Mouse (Mus musculus): ENCODE data around the gene Gm2115.

DNA sequence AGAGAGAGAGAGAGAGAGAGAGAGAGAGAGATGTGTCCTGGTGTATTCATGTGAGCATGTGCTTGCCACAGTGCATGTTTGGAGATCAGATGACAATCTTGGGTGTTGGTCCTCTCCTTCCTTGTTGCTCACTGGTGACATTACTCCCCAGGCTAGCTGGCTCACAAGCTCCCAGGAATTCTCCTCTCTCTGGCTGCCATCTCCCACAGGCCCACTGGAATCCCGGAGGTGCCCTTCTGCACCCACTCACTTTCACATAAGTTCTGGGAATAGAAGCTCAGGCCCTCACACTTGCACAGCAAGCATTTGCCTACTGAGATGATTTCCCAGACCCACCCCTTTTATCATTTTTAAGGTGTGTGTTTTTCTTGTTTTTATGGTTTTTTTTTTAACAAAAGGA, 51.0 kb downstream of the Gm2115 start:
- TF ChIP-seq CTCF (IDR thresholded peaks at IDR 0.05; ENCODE audit: low read depth) (no peak), EP300 (optimal IDR thresholded peaks at IDR 0.05) (no peak)

Data from stomach, postnatal 0 days (tissue).